ENCODE assay signal across 24 mouse cellular contexts in genomic region chr8:119531397-119531796, GRCm38 (mm10). TPM values are rescaled to one million over a fixed set of nuclear protein-coding genes. Genes with fewer than 3 reads are reported as not detected.
"Had no signal": no experiment of that assay in that cellular context is flagged by ENCODE, and none has a peak within 500 bp of the region (broad histone marks: within the 10 kb centered on the region; RNA-seq: fewer than 3 reads in every experiment).

No protein-coding gene starts in this region.

- H3K27me3 ChIP-seq: hindbrain, embryonic 13.5 days; hindbrain, embryonic 15.5 days; limb, embryonic 12.5 days; liver, embryonic 13.5 days had no signal

- DNase-seq: gastrocnemius, postnatal 10 days; gastrocnemius, postnatal 25 days; kidney, adult 18-20 months; kidney, adult 8-10 months; kidney, postnatal 10 days; kidney, postnatal 25 days; kidney, postnatal 4 days; liver; liver, embryonic 13.5 days had no signal

- H3K9ac ChIP-seq: hindbrain, embryonic 13.5 days; hindbrain, embryonic 15.5 days; limb, embryonic 12.5 days; liver, embryonic 13.5 days had no signal

- H3K27ac ChIP-seq: gastrocnemius, adult 2 months; hindbrain, embryonic 10.5 days; hindbrain, embryonic 13.5 days; hindbrain, embryonic 15.5 days; hindbrain, postnatal 0 days; layer of hippocampus, adult 2 months; left cerebral cortex, adult 2 months; limb, embryonic 10.5 days; limb, embryonic 12.5 days; liver, embryonic 13.5 days had no signal

- H3K4me3 ChIP-seq: gastrocnemius, adult 2 months; hindbrain, embryonic 10.5 days; hindbrain, embryonic 13.5 days; hindbrain, embryonic 15.5 days; layer of hippocampus, adult 2 months; left cerebral cortex, adult 2 months; limb, embryonic 10.5 days; limb, embryonic 12.5 days; liver, embryonic 13.5 days had no signal

- ATAC-seq: hindbrain, postnatal 0 days had no signal

- H3K4me2 ChIP-seq: heart, embryonic 11.5 days; hindbrain, embryonic 13.5 days; hindbrain, embryonic 15.5 days; limb, embryonic 12.5 days; liver, embryonic 11.5 days; liver, embryonic 13.5 days had no signal

- H3K4me1 ChIP-seq: hindbrain, embryonic 10.5 days; hindbrain, embryonic 13.5 days; hindbrain, embryonic 15.5 days; limb, embryonic 10.5 days; limb, embryonic 12.5 days; liver, embryonic 13.5 days had no signal

- H3K9me3 ChIP-seq: hindbrain, embryonic 10.5 days; hindbrain, embryonic 13.5 days; hindbrain, embryonic 15.5 days; limb, embryonic 10.5 days; limb, embryonic 12.5 days; liver, embryonic 13.5 days had no signal

RNA-seq across cellular contexts. Expression of gene Slc38a8, which starts 29.9 kb away (rescaled TPM):
- polyA plus RNA-seq: heart, embryonic 11.5 days; heart, embryonic 14.5 days; heart, embryonic 16.5 days; hindbrain, embryonic 10.5 days; hindbrain, embryonic 13.5 days; kidney, embryonic 14.5 days; kidney, embryonic 16.5 days; liver, embryonic 11.5 days; liver, embryonic 13.5 days had no signal

RNA-seq across cellular contexts. Expression of gene Dnaaf1, which starts 43.6 kb away (rescaled TPM):
- polyA plus RNA-seq: limb, embryonic 12.5 days had no signal
